Mouse (Mus musculus) ovary, postnatal 14 days (tissue): ENCODE measurements at regions not wholly inside any gene's neighbourhood (a gene's known extent, or its start where the extent isn't known, plus 50 kb on each side); places are given as distances from the start of the nearest gene placed in this dataset.
A peak's percentile ranks its signal among the peaks of the same experiment; 100 is the strongest.

ENCODE experiments used
- DNase-seq: peaks from one replicate; pipeline ENCODE4 v3.0.0; 2022; ENCODE audit warnings: low spot score

DNA sequence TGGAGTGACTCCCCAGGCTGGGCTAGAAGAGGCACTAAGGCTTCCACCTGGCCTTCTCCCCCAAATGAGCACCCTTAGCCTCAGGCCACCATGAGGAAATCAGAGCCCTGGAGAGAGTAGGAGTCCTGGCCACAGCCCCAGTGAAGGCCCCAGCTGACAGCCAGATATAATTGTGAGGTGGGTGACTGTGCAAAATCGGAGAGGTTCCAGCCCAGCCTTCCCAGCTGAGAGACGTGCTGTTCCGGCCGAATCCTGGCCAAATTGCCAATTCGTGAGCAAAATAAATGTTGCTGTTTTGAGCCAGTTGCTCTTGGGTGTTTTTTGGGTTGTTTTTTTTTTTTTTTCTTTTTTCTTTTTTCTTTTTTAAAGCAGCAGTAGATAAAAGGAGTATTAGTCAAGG, 169.9 kb upstream of the Il12b start:
- no peak for DNase-seq

DNA sequence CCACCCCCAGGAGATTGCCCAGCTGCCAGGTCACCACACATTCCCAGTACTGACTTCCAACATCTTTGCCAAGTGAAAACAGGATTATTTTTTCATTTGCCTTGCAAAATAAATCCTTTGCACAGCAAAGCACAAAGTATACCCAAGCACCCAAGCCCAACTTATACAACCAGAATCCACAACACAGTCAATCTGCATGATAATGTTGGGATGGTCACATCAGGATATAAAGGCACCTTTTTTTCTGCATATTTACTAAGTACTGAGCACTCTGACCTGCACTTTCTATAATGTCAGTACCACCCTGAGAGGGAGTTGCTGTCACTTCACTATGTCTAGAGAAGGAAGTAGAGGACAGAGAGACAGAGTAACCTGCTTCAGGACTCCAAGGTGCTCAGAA, 164.4 kb upstream of the Il12b start:
- DNase-seq = no peak

DNA sequence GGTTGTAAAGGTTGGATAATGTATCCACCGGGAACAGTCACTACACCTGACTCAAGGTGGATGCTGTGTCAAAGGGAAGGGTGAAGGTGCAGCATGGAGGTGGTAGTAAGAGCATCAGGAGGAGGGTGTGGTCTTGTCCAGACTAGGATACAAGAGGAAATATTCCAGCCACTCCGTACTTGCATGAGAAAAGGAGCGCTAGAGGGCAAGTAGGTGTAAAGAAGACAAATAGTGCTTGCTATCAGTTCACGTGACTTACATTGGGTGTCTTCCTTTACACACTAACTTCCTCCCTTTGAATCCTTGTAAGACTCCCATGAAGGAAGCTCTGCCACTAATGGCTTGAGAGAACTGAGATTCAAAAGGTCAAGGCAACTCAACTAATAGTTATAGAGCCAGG, 161.8 kb upstream of the Il12b start:
- DNase-seq = no peak

DNA sequence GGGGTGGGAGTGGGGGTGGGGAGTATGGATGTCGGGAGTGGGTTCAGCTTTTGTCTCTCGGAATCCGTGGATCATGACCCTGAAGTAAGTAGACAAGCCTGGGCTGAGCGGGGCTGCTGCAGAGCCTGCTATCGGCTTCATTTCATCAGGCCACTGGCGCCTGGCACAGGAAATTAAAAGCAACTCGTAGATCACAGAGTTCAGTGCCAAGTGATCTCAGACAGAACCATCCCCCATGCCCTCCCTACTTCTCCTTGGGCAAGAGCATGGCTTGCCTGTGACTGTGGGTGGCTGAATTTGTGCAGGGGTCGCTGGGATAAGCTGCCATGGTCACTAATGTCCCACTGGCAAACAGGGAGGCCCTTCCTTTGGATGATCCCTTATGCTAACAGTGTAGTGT, 161.3 kb upstream of the Il12b start:
- DNase-seq = no peak

DNA sequence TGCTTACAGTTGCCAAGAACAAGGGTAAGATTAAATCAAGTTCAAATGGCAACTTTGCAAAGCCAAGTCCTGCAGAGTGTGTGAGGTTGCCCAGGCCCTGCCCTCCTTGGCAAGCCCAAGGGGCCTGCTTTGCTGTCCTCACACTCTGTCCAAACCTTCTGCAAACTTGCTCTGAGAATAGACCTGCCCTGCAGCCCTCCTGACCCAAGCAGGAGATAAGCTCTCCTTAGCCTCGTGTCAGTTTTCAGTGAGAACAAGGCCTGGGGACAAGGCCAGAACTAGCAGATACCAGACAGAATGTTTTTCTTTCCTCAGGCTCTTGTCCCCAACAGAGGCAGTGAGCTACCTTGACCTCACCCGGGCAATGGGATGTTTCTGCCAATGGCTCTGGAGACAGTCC, 156.7 kb upstream of the Il12b start:
- no peak for DNase-seq

DNA sequence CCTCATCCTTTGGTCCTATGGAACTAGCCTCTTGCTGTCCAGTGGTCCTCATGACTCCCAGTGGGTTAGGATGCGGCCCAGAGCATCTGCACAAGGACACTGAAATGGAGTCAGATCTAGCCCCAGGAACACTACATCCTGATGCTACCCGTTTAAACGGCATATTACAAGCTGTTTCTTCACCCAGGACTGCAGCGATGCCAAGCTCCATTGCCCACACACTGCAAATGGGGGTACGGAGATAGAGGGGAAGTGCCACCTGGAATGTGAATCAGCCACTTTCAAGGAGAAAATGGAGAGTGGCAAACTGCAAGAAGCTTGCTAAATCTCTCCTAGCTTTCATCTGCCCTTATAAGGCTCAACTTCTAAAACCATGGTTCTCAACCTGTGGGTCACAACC, 148.0 kb upstream of the Il12b start:
- no peak for DNase-seq

DNA sequence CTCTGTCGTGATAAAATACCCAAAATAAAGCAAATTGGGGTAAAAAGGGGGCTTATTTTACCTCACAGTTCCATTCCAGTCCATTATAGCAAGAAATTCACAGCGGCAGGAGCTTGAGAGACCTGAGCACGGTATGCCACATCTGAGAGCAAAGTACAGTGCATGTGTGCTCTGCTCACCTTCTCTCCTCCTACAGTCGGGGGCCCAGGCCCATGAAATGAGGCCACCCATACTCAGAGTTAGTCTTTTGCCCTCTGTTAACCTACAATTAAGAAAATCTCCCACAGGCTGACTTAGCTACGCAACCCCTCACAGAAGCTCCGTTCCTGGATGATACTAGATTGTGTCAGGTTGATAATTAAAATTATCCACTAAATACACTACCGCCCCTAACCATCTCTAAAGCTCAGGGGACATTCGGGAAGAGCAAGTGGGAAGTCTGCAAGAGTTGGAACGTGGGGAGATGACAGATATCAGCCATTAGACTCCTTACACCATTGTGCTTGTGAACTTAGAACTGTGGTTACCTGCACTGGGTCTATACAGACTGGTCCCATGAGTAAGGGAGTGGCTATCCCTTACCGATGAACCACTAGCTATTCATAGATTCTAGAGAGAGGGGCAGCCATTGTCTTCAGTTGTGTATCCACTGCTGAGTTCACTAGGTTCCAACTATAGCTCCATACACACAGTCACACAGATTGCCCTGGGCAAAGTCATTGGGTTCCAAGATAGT, 139.3 kb upstream of the Il12b start:
- DNase-seq = no peak

DNA sequence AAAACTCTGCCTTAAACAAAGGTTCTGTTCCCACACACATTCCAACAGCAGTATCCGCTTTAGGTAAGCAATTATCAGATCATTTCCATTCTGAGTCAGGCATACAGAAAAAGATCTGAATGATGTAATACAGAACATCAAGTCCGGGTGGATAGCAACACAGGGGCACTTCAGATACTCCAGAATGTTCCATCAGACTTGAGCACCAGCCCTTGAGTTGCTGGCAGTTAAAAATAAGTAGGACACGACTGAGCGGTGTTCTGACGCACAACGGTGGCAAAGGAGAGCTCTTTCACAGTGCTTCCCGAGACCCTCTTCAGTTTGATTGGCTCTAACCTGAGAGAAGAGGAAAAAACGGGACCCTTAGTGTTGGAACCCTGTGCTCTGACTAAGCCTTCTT, 138.2 kb upstream of the Il12b start:
- no peak for DNase-seq

DNA sequence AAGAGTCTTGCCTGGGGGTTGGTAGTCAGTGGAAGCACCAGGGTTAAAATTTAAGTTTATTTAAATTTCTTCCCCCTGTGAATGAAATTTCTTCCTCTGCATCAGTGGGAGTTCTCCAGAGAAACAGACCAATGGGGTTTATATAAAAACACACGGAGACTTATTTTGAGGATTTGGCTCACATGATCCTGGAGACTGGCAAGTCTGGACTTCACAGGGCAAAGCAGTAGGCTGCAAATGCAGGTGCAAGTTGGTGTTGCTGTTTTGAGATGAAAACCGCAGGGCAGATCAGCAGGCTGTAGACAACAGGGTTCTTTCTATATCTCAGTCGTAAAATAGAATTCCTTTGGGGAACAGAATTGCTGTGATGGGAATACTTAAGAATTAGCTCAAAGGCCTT, 137.3 kb upstream of the Il12b start:
- DNase-seq = no peak

DNA sequence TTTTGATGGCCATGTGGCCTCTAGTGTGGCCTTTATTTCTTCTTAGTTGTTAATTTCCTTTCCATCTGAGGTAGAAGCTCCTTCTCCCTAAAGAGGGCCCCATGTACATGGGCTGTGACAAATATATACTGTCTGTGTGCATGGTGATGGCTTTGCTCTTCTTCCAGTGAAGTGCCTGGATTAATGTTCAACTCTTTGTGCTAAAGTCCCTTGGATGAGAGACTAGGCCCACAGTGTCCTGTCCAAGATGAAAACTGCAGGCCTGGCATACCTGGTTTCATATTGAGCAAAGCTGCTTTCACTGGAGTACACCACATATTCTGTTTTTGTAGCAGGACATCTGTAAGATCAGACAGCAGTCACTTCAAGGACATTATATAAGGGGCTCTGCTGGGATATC, 127.6 kb upstream of the Il12b start:
- DNase-seq = no peak

DNA sequence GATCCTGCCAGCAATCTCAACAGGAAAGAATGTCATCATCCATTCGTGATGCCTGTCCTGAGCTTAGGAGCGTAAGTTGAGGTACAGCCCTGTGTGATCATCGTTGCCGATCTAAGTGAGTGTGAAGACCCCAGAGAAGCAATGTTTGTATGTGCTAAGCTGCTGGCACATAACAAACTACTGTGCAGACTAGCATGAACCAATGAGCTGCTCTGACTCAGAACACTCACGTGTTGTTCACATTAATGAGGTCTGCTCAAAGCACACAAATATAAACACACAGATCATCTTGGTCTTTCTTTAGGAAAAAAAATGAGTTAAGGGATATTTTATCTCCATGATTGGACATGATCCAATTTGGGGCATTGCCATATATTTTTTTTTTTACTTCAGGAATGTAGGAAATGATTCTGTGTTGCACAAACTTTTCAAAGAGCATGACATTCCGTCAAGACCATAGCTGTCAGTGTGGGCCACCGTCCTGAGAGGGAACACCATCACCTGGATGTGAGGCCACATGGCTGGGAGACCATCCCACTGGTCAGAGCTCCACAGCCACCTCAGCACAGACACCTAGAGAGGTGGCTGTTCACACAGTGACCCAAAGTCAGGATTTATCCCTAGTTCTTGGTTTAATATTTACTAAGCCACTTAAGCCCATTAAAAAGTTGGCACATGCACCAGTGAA, 121.2 kb upstream of the Il12b start:
- DNase-seq = no peak

DNA sequence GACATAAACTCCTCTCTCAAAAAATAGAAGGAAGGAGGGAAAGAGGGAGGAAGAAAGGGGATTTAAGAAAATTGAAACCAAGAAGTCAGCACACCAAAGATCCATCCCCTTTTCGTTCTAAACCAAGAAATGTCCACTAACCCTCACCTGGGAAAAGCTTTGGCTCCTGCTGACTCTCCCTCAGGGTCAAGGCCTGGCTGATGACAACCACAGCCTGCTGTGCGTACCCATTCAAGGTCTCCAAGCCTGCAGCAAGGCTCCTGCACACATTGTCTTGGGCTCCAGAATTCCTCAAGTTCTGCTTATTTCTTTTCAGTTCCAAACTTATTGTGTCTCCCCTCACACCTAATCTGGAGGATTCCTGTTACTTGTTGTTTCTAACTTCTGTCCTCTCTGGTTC, 113.9 kb upstream of the Il12b start:
- DNase-seq = no peak

DNA sequence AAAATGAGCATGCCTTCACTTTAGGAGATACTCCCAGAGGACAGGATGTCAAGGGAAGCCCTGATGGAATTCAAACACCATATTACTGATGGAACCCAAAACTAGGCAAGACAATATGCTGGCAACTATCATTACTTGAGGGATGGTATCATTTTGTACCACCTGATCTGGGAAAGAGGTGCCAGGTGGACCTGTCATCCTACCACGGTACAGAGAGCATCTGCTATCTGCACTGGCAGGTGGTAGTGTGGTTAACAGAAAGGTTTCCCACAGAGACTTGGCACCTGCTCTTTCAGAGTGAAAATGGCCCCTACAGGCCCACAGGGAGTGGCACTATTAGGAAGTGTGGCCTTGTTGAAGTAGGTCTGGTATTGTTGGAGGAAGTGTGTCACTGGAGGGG, 111.0 kb upstream of the Il12b start:
- no peak for DNase-seq

DNA sequence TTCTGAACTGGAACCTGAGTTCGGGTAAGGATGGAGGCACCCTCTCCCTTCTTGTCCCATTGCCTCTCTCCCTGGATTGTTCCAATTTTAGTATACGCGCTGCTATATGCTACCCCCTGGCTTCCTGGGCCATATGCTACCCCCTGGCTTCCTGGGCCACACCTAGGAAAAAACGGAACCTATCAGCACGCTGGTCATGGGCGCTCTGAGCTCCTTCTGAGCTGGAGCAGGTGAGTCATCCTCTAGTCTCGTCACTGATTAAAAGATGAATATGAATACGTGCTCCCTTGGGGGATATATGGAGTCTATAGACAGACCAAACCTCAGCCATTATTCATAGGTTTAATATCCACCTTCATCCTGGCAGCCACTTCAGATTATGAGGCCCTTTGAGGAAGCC, 96.1 kb upstream of the Il12b start:
- no peak for DNase-seq

DNA sequence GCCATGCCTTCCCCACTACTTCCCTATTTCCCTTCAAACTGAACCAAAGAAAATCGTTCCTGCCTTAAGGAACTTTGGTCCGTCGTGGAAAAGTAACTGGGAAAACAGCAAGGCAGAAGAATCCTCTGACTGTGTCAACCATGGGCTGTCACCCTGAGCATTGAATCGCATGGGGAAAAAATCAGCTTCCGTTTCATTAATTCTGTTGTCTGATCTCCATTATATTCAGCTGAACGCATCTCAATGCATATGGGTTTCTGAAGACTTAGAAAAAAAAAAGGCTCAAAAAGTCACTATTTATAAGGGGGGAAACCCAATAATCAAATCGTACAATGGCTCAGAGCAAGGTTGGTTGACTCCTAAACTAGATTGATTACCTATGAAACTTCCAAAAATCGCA, 83.8 kb upstream of the Il12b start:
- no peak for DNase-seq

DNA sequence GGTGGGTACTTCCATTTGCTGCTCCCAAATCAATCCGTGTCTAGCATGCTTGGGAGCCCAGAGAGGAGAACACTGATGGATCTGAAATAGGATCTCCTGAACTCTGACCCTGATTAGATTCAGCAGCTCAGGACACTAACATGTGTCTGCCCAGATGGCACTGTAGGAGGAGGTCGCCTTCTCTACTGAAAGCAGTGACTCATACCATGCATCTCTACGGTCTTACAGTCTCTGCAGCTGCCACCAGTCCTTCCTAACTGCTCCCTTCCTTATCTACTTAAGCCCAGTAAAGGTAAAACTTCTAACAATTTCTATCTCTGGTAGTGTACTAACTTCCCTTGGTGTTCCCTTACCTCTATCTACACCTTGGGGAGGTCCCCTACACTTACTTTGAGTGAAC, 80.7 kb upstream of the Il12b start:
- DNase-seq = no peak

DNA sequence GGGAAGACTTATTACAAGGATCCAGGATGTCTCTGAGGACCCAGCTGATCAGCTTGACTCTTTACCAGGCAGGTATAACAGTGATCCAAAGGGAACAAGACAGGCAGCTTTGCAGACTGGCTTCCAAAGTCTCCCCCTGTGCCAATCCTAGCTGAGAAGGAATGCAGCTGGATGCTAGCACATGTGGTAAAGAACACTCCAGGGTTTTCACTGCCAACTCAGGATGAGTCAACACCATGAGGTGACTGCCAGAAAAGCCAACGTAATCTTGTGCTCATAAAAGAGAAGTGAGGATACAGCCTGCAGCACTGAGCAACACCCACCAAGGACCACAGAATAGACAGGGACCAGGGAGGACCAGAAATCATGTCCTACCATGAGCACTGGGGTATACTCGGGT, 76.5 kb upstream of the Il12b start:
- no peak for DNase-seq

DNA sequence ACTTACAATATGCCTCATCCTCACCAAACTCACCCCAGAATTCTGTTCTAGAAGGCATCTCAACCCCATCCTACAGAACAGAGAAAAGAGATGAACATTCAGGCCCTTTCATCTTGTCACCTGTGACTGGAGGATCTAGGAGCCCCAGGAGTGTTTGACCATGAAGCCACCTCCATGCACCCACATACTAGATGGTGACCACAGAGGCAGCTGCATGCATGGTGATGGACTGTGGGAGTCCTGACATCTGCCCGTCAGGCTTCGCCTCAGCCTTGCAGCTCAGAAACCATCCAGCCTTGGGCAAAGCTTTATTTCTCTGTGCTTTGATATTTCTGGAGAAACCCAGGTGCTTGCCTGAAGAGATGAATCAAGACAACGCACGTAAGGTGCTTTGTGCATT, 74.8 kb upstream of the Il12b start:
- no peak for DNase-seq

DNA sequence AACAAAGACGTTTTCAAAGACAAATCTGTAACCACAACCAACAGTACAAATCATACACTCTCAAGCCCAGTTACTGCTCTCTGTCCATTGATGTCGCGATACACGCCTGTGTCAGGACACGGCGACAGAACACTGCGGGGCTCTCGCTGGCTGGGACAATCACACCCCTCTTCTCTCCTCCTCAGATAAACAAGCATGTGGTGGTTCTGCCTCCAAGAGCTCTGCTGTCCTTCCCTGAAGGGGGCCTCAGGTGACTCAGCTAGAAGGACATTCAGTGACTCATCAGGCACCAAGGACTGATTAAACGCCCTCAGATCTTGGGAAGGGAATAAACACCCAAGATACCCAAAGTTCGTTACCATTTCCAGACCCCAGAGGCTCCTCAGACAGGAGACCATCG, 74.3 kb upstream of the Il12b start:
- DNase-seq = no peak

DNA sequence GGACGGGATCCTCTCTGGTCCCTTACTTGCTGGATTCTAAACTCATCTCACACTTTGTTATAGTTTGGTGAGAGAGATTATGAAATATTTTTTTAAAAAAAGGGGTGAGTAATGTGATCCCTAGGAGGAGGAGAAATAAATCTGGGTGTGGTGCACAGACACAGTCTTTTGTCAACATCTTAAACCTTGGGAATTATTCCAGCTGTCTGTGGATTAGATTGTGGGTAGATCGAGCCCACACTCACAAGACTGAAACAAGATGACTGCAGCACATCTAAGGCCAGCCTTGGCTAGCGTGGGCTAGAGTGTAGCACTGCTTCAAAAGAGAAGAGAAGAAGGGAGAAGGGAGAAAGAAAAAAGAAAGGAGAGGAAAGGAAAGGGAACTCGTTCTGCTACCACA, 70.4 kb upstream of the Il12b start:
- no peak for DNase-seq

DNA sequence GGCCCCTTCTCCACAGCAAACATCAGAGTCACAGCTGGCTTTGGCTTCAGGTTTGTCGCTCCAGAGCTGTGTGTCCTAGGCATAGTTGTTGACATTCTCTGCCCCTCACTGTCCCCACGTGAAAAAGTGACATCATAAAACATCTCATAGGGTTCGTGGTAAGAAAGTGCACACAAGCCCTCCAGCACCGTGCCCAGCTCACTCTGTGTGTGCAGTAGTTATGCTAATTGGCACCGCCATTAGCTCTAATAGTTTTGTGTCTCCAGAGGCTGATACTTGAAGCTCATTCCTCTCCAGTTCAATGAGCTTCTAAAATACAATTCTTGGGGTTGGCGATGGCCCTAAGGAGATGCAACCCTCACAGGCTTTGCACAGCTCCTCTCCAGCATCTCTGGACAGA, 69.4 kb upstream of the Il12b start:
- no peak for DNase-seq

DNA sequence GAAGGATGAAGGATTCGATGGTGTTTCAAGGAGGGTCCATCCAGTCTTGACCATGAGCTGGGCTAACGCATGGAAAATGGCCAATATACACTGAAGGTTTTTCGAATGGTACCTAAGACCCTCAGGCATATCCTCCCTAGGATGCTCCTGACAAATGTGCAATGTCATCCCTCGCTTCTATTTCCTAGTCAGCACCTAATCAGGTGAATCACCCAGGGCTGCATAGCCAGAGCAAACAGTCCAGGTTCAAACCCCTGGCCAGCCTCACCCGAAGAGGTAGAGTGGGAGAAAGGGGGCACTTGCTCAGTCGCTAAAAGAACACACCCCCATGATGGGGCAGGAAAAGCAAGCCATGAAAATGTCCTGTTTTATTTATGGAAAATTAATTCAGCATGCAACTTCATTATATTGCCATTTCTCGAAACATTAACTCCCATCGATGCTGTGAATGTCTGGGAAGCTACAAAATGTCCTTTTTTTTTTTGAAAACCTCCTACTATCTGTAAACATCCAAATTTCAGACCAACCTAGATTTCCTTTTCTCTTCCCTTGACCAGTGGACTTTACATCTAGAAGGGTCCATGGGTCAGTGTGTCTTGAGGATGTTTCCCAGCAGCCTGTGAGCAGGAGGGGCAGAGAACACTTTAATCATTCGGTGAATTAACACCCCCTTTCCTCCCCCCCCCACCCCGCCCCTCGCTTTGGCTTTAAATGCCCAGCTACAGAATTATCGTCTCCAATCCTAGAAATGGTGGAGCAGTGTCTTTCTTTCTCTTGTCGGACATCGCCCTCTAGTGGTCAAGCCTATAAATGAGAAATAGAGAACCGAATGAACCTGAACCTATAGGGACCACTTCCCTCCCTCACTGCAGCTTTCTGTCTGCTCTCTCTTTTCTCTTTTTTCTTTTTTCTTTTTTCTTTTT, 68.8 kb upstream of the Il12b start:
- DNase-seq = peak; percentile 69

DNA sequence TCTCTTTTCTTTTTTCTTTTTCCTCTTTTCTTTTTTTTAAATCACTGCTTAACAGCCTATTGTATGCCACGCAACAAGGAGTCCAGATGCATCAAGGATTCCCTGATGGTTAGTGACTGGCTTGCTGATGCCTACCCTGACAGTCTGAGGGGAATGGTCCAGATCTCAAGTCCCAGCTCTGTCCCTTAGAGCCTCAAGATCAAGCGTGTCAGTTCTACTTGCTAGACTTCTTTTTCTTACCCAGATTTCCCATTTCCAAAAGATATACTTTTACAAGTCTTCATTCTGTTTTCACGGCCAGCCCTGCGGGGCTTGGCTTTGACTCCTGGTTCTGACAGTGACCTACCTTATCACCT, 68.1 kb upstream of the Il12b start:
- no peak for DNase-seq
